ENCODE assay signal across 8 mouse cellular contexts in the genomic region with DNA sequence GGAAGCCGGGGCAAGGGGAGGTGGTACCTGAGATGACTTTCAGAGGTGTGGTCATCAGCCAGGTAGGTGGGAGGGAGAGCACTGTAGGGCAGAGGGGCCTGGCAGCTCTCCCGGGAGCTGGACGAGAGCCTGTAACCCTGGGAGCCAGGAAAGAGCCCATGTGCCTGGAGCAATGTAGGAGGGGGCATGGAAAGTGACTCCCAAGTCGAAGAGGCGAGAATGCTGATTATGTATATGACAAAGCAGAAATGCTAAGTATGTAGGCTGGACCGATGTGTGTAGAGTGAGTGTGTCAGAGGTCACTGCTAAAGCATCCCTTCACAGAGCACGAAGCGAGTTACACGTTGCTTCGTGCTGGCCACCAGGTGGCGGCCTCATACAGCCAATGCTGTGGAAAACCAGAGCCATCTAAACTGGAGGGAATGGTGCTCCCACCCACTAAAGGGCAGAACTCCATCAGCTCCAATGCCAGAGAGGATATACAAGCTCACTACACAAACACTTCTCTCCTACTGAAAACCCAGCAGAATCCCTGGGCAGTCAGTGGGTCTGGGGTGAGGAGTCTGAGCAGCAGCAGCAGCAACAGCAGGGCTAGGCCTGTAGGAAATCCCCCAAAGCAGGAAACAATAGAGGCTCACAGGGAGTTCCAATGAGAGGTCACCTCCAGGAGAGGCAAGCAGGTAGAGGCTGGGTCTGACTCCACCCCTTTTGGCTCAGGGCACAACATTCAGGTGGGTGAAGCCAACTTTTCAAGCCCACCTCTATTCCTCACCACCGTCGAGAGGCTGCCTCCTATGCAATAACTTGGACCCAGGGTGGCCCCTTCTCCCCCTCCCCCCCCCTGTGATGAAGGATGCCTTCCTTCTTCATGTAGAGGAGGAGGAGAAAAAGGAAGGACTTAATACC.
DNase-seq lines count a peak whose midpoint lies in the region; ATAC-seq lines count a peak whose summit lies in the region.

No protein-coding gene starts in this region.

- ATAC-seq in hindbrain, embryonic 16.5 days = peak; percentile 88
- peak; percentile 74 for ATAC-seq in limb, embryonic 12.5 days (ENCODE audit: insufficient number of reproducible peaks, insufficient read depth, low FRiP score, low TSS enrichment, low read depth)
- ATAC-seq in midbrain, embryonic 13.5 days = peak; percentile 86

- peaks cover 7% of the 10 kb centered on the region for H3K4me1 ChIP-seq in hindbrain, embryonic 16.5 days (ENCODE audit: control insufficient read depth, insufficient read depth, low read depth, low read length)
- peaks cover 63% of the 10 kb centered on the region for H3K4me1 ChIP-seq in limb, embryonic 12.5 days (replicated peaks)
- H3K4me1 ChIP-seq in midbrain, embryonic 13.5 days (replicated peaks) = peaks cover 7% of the 10 kb centered on the region

- no peak overlapping the region for H3K27ac ChIP-seq in hindbrain, embryonic 16.5 days (ENCODE audit: low read depth, low read length)
- H3K27ac ChIP-seq in limb, embryonic 12.5 days = peak overlapping the region; percentile 62; the same call in 1 of the 2 replicates
- no peak overlapping the region for H3K27ac ChIP-seq in midbrain, embryonic 13.5 days

- H3K27me3 ChIP-seq in hindbrain, embryonic 16.5 days (replicated peaks; ENCODE audit: control insufficient read depth, insufficient read depth, low read length) = no peaks in the 10 kb centered on the region
- H3K27me3 ChIP-seq in limb, embryonic 12.5 days = no peaks in the 10 kb centered on the region
- no peaks in the 10 kb centered on the region for H3K27me3 ChIP-seq in midbrain, embryonic 13.5 days

- peak; percentile 55 to 56 for DNase-seq in left cerebral cortex, adult 18-20 months (ENCODE audit: low spot score in 2 of 2)
- no peak for DNase-seq in left cerebral cortex, adult 11 months (ENCODE audit: low spot score)
- DNase-seq in cerebellum, adult 9-11 months = peak; percentile 84
- DNase-seq in forelimb bud, embryonic 11.5 days (ENCODE audit: low read depth, low spot score) = peak; percentile 85
- DNase-seq in spleen, adult 12 weeks (ENCODE audit: low spot score) = peak; percentile 33

- H3K4me2 ChIP-seq in hindbrain, embryonic 16.5 days (ENCODE audit: low read length) = no peak overlapping the region
- H3K4me2 ChIP-seq in limb, embryonic 12.5 days = no peak overlapping the region
- H3K4me2 ChIP-seq in midbrain, embryonic 13.5 days (replicated peaks) = no peak overlapping the region

- H3K9ac ChIP-seq in hindbrain, embryonic 16.5 days (ENCODE audit: low read depth, low read length) = no peak overlapping the region
- H3K9ac ChIP-seq in limb, embryonic 12.5 days (replicated peaks) = no peak overlapping the region
- no peak overlapping the region for H3K9ac ChIP-seq in midbrain, embryonic 13.5 days (replicated peaks)

- H3K36me3 ChIP-seq in hindbrain, embryonic 16.5 days (ENCODE audit: control insufficient read depth, insufficient read depth, low read length) = no peaks in the 10 kb centered on the region
- H3K36me3 ChIP-seq in limb, embryonic 12.5 days = no peaks in the 10 kb centered on the region
- H3K36me3 ChIP-seq in midbrain, embryonic 13.5 days = no peaks in the 10 kb centered on the region

- WGBS in hindbrain, embryonic 16.5 days = 21% methylated on average over 13 of the region's 13 CpGs
- 17% methylated on average over 13 of the region's 13 CpGs for WGBS in limb, embryonic 12.5 days
- WGBS in midbrain, embryonic 13.5 days = 22% methylated on average over 13 of the region's 13 CpGs

- no peak overlapping the region for H3K4me3 ChIP-seq in hindbrain, embryonic 16.5 days (ENCODE audit: low read length)
- H3K4me3 ChIP-seq in limb, embryonic 12.5 days (replicated peaks) = no peak overlapping the region
- no peak overlapping the region for H3K4me3 ChIP-seq in midbrain, embryonic 13.5 days (replicated peaks)

- H3K9me3 ChIP-seq in hindbrain, embryonic 16.5 days (ENCODE audit: control insufficient read depth, low read length) = no peaks in the 10 kb centered on the region
- no peaks in the 10 kb centered on the region for H3K9me3 ChIP-seq in limb, embryonic 12.5 days
- H3K9me3 ChIP-seq in midbrain, embryonic 13.5 days = no peaks in the 10 kb centered on the region
